Mouse (Mus musculus): ENCODE measurements around the gene Rgs11. TPM values are rescaled to one million over a fixed set of nuclear protein-coding genes. Genes with fewer than 3 reads are reported as not detected.
A peak's percentile ranks its signal among the peaks of the same experiment; 100 is the strongest.

Rgs11 gene
- polyA plus RNA-seq, 1 experiment from 2014 or later, result 1.1 TPM

GRCm38 (mm10) chr17:26221508-26221907 is 18.8 kb downstream of the Rgs11 start:
- Histone ChIP-seq H3K4me3 (ENCODE audit: low read depth, low read length) (no peak overlapping the region), H3K4me1 (replicated peaks; ENCODE audit: control insufficient read depth, insufficient read depth, low read length) (no peaks in the 10 kb centered on the region), H3K27ac (ENCODE audit: low read depth, low read length) (no peak overlapping the region), H3K4me2 (replicated peaks; ENCODE audit: low read depth) (no peak overlapping the region), H3K9ac (ENCODE audit: low read depth, low read length) (no peak overlapping the region), H3K36me3 (ENCODE audit: control insufficient read depth, insufficient read depth) (peaks cover 26% of the 10 kb centered on the region), H3K27me3 (replicated peaks; ENCODE audit: control insufficient read depth, insufficient read depth, low read length) (no peaks in the 10 kb centered on the region), H3K9me3 (ENCODE audit: control insufficient read depth) (no peaks in the 10 kb centered on the region)
- no peak for TF ChIP-seq CTCF (IDR thresholded peaks at IDR 0.05; ENCODE audit: low read depth)
- WGBS, result 46% methylated on average over 2 of the region's 2 CpGs
- ATAC-seq, result peak; percentile 37; the same call in 1 of the 2 replicates

- no peak for TF ChIP-seq CTCF (IDR thresholded peaks at IDR 0.05; ENCODE audit: low read depth)
- no peak overlapping the region; the same call in 1 of the 2 replicates for H3K27ac ChIP-seq (ENCODE audit: low read depth, low read length)
- peaks cover 5% of the 10 kb centered on the region; the same call in 1 of the 2 replicates for H3K36me3 ChIP-seq (ENCODE audit: control insufficient read depth, insufficient read depth)
- no peak overlapping the region; the same call in 1 of the 2 replicates for H3K4me2 ChIP-seq (replicated peaks; ENCODE audit: low read depth)
- 0 out of 2 replicates have a peak, but pooled peaks cover 2% of the 10 kb centered on the region for H3K4me1 ChIP-seq (replicated peaks; ENCODE audit: control insufficient read depth, insufficient read depth, low read length)
- 47% methylated on average over 12 of the region's 12 CpGs for whole genome bisulfite sequencing
- no peak overlapping the region for H3K9ac ChIP-seq (ENCODE audit: low read depth, low read length)
- no peak overlapping the region for H3K4me3 ChIP-seq (ENCODE audit: low read depth, low read length)
- ATAC-seq, result peak; percentile 77
- no peaks in the 10 kb centered on the region for H3K9me3 ChIP-seq (ENCODE audit: control insufficient read depth)
- no peaks in the 10 kb centered on the region for H3K27me3 ChIP-seq (replicated peaks; ENCODE audit: control insufficient read depth, insufficient read depth, low read length)
Measured at GRCm38 (mm10) chr17:26225150-26225549, 22.4 kb downstream of the Rgs11 start.

DNA sequence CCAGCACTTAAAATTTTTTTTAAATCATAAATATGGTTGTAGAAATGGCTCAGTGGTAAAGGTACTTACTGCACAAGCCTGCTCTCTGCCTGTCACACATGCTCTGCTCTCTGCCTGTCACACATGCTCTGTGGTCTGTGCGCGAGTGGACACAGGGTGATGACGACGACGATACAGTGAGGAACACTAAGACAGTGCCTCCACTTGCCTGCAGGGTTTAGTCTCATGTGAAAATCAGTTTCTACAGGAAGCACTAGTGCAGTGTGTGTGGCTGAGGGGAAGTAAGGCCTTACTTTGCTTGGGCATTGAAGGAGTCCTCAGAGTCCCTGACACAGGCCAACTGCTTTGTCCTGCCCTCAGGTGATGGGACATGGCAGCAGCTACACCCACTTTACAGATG is 27.0 kb downstream of the Rgs11 start:
- no peak overlapping the region for H3K4me3 ChIP-seq (ENCODE audit: low read depth, low read length)
- no peak overlapping the region for H3K9ac ChIP-seq (ENCODE audit: low read depth, low read length)
- no peak overlapping the region for H3K4me2 ChIP-seq (replicated peaks; ENCODE audit: low read depth)
- no peak for ATAC-seq
- H3K9me3 ChIP-seq (ENCODE audit: control insufficient read depth), result no peaks in the 10 kb centered on the region
- 0 out of 2 replicates have a peak, but pooled peaks cover 2% of the 10 kb centered on the region for H3K4me1 ChIP-seq (replicated peaks; ENCODE audit: control insufficient read depth, insufficient read depth, low read length)
- no peaks in the 10 kb centered on the region for H3K27me3 ChIP-seq (replicated peaks; ENCODE audit: control insufficient read depth, insufficient read depth, low read length)
- H3K36me3 ChIP-seq (ENCODE audit: control insufficient read depth, insufficient read depth), result peaks cover 3% of the 10 kb centered on the region; the same call in 1 of the 2 replicates
- TF ChIP-seq CTCF (IDR thresholded peaks at IDR 0.05; ENCODE audit: low read depth), result no peak
- 96% methylated on average over 5 of the region's 5 CpGs for WGBS
- H3K27ac ChIP-seq (ENCODE audit: low read depth, low read length), result no peak overlapping the region

- 0 out of 2 replicates have a peak, but pooled peaks cover 2% of the 10 kb centered on the region for H3K4me1 ChIP-seq (replicated peaks; ENCODE audit: control insufficient read depth, insufficient read depth, low read length)
- H3K36me3 ChIP-seq (ENCODE audit: control insufficient read depth, insufficient read depth), result peaks cover 3% of the 10 kb centered on the region; the same call in 1 of the 2 replicates
- no peak overlapping the region for H3K27ac ChIP-seq (ENCODE audit: low read depth, low read length)
- ATAC-seq, result no peak
- H3K4me2 ChIP-seq (replicated peaks; ENCODE audit: low read depth), result no peak overlapping the region
- H3K9ac ChIP-seq (ENCODE audit: low read depth, low read length), result no peak overlapping the region
- no peak overlapping the region for H3K4me3 ChIP-seq (ENCODE audit: low read depth, low read length)
- no peak for TF ChIP-seq CTCF (IDR thresholded peaks at IDR 0.05; ENCODE audit: low read depth)
- no peaks in the 10 kb centered on the region for H3K27me3 ChIP-seq (replicated peaks; ENCODE audit: control insufficient read depth, insufficient read depth, low read length)
- no peaks in the 10 kb centered on the region for H3K9me3 ChIP-seq (ENCODE audit: control insufficient read depth)
- 88% methylated on average over 5 of the region's 5 CpGs for WGBS
Measured at GRCm38 (mm10) chr17:26231156-26231555, 28.4 kb downstream of the Rgs11 start.

DNA sequence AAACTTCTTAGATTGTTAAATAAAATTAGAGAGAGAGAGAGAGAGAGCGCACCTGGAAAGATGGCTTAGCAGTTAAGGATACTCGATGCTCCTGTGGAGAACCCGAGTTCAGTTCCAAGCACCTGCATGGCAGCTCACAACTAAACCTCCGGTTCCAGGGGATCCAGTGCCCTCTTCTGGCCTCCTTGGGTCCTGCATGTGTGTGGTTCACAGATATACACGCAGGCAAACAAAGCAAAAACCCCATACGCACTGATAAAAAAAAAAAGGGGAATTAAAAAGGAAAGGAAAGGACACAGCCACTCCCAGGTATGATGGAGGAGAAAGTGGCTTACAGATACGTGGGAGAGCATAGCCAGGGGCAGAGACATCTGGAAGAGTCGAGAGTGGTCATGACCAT is 30.1 kb downstream of the Rgs11 start:
- peak; percentile 56 for TF ChIP-seq CTCF (IDR thresholded peaks at IDR 0.05; ENCODE audit: low read depth)
- Histone ChIP-seq H3K9ac (ENCODE audit: low read depth, low read length) (no peak overlapping the region), H3K36me3 (ENCODE audit: control insufficient read depth, insufficient read depth) (peaks cover 3% of the 10 kb centered on the region; the same call in 1 of the 2 replicates), H3K4me1 (replicated peaks; ENCODE audit: control insufficient read depth, insufficient read depth, low read length) (no peaks in the 10 kb centered on the region), H3K27me3 (replicated peaks; ENCODE audit: control insufficient read depth, insufficient read depth, low read length) (no peaks in the 10 kb centered on the region), H3K9me3 (ENCODE audit: control insufficient read depth) (no peaks in the 10 kb centered on the region), H3K4me2 (replicated peaks; ENCODE audit: low read depth) (no peak overlapping the region), H3K27ac (ENCODE audit: low read depth, low read length) (no peak overlapping the region), H3K4me3 (ENCODE audit: low read depth, low read length) (no peak overlapping the region)
- WGBS, result 79% methylated on average over 8 of the region's 8 CpGs
- no peak for ATAC-seq

GRCm38 (mm10) chr17:26234386-26234785 is 31.6 kb downstream of the Rgs11 start:
- TF ChIP-seq CTCF (IDR thresholded peaks at IDR 0.05; ENCODE audit: low read depth), result peak; percentile 33; the same call in 1 of the 2 replicates
- no peak; the same call in 1 of the 2 replicates for ATAC-seq
- Histone ChIP-seq H3K4me2 (replicated peaks; ENCODE audit: low read depth) (no peak overlapping the region), H3K9ac (ENCODE audit: low read depth, low read length) (no peak overlapping the region), H3K36me3 (ENCODE audit: control insufficient read depth, insufficient read depth) (peaks cover 3% of the 10 kb centered on the region; the same call in 1 of the 2 replicates), H3K27ac (ENCODE audit: low read depth, low read length) (no peak overlapping the region; the same call in 1 of the 2 replicates), H3K4me1 (replicated peaks; ENCODE audit: control insufficient read depth, insufficient read depth, low read length) (no peaks in the 10 kb centered on the region), H3K27me3 (replicated peaks; ENCODE audit: control insufficient read depth, insufficient read depth, low read length) (no peaks in the 10 kb centered on the region), H3K4me3 (ENCODE audit: low read depth, low read length) (no peak overlapping the region), H3K9me3 (ENCODE audit: control insufficient read depth) (no peaks in the 10 kb centered on the region)
- 56% methylated on average over 8 of the region's 8 CpGs for WGBS
